Mouse (Mus musculus): ENCODE results near the gene Raet1d.
"Not testable (repeated sequence)": the region's sequence is repeated elsewhere in the genome, so short reads cannot be mapped to it uniquely, and the experiment has no call there.

- TF ChIP-seq POLR2A, CTCF (IDR thresholded peaks at IDR 0.05; ENCODE audit: insufficient read depth, low read depth, low read length): not testable (repeated sequence)
Observed at GRCm38 (mm10) chr10:22381226-22381625, 20.9 kb downstream of the Raet1d start.

Data from olfactory bulb, adult 2 months (tissue).